ENCODE assay signal across 8 mouse cellular contexts in the genomic region with DNA sequence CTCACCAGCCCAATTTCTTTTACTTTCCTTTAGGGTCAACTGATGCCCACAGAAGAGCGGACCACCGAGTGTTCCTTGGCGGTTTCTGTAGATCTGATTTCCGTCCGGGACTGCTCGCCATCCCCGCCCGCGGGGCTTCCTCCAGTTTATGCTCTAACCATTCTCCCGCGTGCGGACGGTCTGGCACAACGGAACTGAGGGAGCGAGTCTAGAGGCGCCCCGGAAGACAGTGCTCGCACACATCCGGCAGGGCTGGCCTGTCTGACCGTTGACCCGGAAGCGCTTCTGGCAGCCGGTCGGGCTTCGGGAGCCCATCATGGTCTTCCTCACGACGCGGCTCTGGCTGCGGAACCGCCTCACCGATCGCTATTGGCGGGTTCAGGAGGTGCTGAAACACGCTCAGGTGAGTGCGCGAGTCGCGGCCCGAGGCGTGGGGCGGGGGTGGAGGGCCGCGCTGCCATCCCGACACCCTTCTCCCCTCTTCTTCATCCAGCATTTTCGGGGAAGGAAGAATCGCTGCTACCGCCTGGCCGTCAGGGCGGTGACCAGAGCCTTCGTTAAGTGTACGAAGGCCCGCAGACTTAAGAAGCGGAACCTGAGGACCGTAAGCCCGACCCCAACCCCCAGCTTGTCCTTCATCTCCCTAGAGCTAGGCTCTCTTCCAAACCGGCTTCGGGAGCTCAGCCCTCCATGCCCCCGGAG. TPM values are rescaled to one million over a fixed set of nuclear protein-coding genes. Genes with fewer than 3 reads are reported as not detected.
DNase-seq lines count a peak whose midpoint lies in the region; ATAC-seq lines count a peak whose summit lies in the region.

No protein-coding gene starts in this region.

- peaks cover 29% of the 10 kb centered on the region for H3K36me3 ChIP-seq in hindbrain, embryonic 13.5 days

- H3K4me1 ChIP-seq in hindbrain, embryonic 13.5 days (replicated peaks) = peaks cover 24% of the 10 kb centered on the region

- ATAC-seq in hindbrain, embryonic 13.5 days (ENCODE audit: low FRiP score) = peak; percentile 97

- H3K27ac ChIP-seq in hindbrain, embryonic 13.5 days = peak overlapping the region; percentile 81

- H3K4me3 ChIP-seq in hindbrain, embryonic 13.5 days = peak overlapping the region; percentile 92

- WGBS in hindbrain, embryonic 13.5 days = under 1% methylated on average over 55 of the region's 58 CpGs

- H3K4me2 ChIP-seq in hindbrain, embryonic 13.5 days = peak overlapping the region; percentile 82

- H3K27me3 ChIP-seq in hindbrain, embryonic 13.5 days = 0 out of 2 replicates have a peak, but pooled peaks cover 8% of the 10 kb centered on the region

- DNase-seq in Muller cell, postnatal 12 days (ENCODE audit: inconsistent ontology term) = peak; percentile 90
- DNase-seq in cerebellum, adult 9-11 months = peak; percentile 93
- DNase-seq in frontal cortex, postnatal 10 days (ENCODE audit: low spot score in 2 of 2) = peak; percentile 91 to 96
- DNase-seq in layer of hippocampus, postnatal 25 days (ENCODE audit: extremely low spot score in 1 of 2, low spot score in 1 of 2) = peak; percentile 97 to 99
- peak; percentile 96 for DNase-seq in lung, postnatal 25 days (ENCODE audit: low spot score)
- peak; percentile 98 for DNase-seq in retina, embryonic 14.5 days (ENCODE audit: low spot score)
- DNase-seq in thymus, postnatal 4 days = peak; percentile 99

- H3K9ac ChIP-seq in hindbrain, embryonic 13.5 days = peak overlapping the region; percentile 94

- no peaks in the 10 kb centered on the region for H3K9me3 ChIP-seq in hindbrain, embryonic 13.5 days

RNA-seq across cellular contexts. Expression of a gene that starts 0.8 kb away (rescaled TPM):
- 253 and 261 TPM in 2 replicates for polyA plus RNA-seq in hindbrain, embryonic 13.5 days (2015; fragmentation: Nextera tagmentation; extraction: Ambion mirVana)
- total RNA-seq in layer of hippocampus, postnatal 25 days (2021) = 10 to 100 TPM; 82.3 to 93.0 TPM

RNA-seq across cellular contexts. Expression of a gene that starts 8.8 kb away (rescaled TPM):
- polyA plus RNA-seq in hindbrain, embryonic 13.5 days (2015; fragmentation: Nextera tagmentation; extraction: Ambion mirVana) = 171 and 173 TPM in 2 replicates
- total RNA-seq in layer of hippocampus, postnatal 25 days (2021) = 10 to 100 TPM; 72.2 to 91.2 TPM

RNA-seq across cellular contexts. Expression of a gene that starts 13.3 kb away (rescaled TPM):
- polyA plus RNA-seq in hindbrain, embryonic 13.5 days (2015; fragmentation: Nextera tagmentation; extraction: Ambion mirVana) = not detected in 2 replicates
- total RNA-seq in layer of hippocampus, postnatal 25 days (2021) = not detected

RNA-seq across cellular contexts. Expression of a gene that starts 17.8 kb away (rescaled TPM):
- polyA plus RNA-seq in hindbrain, embryonic 13.5 days (2015; fragmentation: Nextera tagmentation; extraction: Ambion mirVana) = 0.49 and 0.62 TPM in 2 replicates
- total RNA-seq in layer of hippocampus, postnatal 25 days (2021) = 10 to 100 TPM; 31.3 to 33.9 TPM

RNA-seq across cellular contexts. Expression of a gene that starts 27.6 kb away (rescaled TPM):
- polyA plus RNA-seq in hindbrain, embryonic 13.5 days (2015; fragmentation: Nextera tagmentation; extraction: Ambion mirVana) = 142 and 148 TPM in 2 replicates
- total RNA-seq in layer of hippocampus, postnatal 25 days (2021) = 100 to 1,000 TPM in 1 of 2 experiments, 10 to 100 TPM in 1; 95.9 to 105 TPM

Comparison
In these comparisons a context has a peak if more than half of its experiments do, and no peak if none do; other contexts are left out.
1. Peak in every context shown above with its lines: DNase-seq, ATAC-seq, H3K4me3 ChIP-seq and H3K27ac ChIP-seq.